Mouse (Mus musculus) C2C12 (cell line): Measurements from ENCODE around the gene Syt5. TPM values are rescaled to one million over a fixed set of nuclear protein-coding genes. Genes with fewer than 3 reads are reported as not detected.

Experiments used
- H3K27me3 ChIP-seq: one replicate; pipeline ENCODE4 v1.6.1; 2011; ENCODE audit not compliant: control insufficient read depth, insufficient read depth, insufficient read length
- H3K36me3 ChIP-seq: one replicate; pipeline ENCODE4 v1.6.1; 2011; ENCODE audit not compliant: control insufficient read depth, insufficient read depth
- H3K4me3 ChIP-seq: one replicate; pipeline ENCODE4 v1.5.1; 2011; ENCODE audit warnings: mild to moderate bottlenecking, control low read depth; ENCODE audit not compliant: poor library complexity, insufficient read depth, severe bottlenecking
- H3K79me2 ChIP-seq: one replicate; pipeline ENCODE4 v1.6.1; 2011; ENCODE audit not compliant: control insufficient read depth, insufficient read depth
- H3K79me3 ChIP-seq: one replicate; pipeline ENCODE4 v1.6.1; 2011; ENCODE audit warnings: low read depth, control low read depth
- H3ac ChIP-seq: one replicate; pipeline ENCODE3; 2011; ENCODE audit warnings: low read depth; ENCODE audit not compliant: control insufficient read depth, insufficient read length
- CEBPB ChIP-seq: IDR thresholded peaks from one replicate; pipeline ENCODE4 v1.6.1; 2011; ENCODE audit warnings: low read depth, mild to moderate bottlenecking, control low read depth, moderate library complexity
- CTCF ChIP-seq: IDR thresholded peaks from one replicate; pipeline ENCODE4 v1.5.1; 2011; ENCODE audit not compliant: control insufficient read depth, insufficient read depth, insufficient read length
- FOSL1 ChIP-seq: IDR thresholded peaks from one replicate; pipeline ENCODE4 v1.8.0; 2011; ENCODE audit warnings: mild to moderate bottlenecking, low read length; ENCODE audit not compliant: poor library complexity, insufficient read depth, severe bottlenecking
- MAX ChIP-seq: IDR thresholded peaks from one replicate; pipeline ENCODE4 v1.6.1; 2011; ENCODE audit warnings: mild to moderate bottlenecking, control low read depth
- MYOD1 ChIP-seq: IDR thresholded peaks from one replicate; pipeline ENCODE4 v1.6.1; 2011; ENCODE audit warnings: low read depth; ENCODE audit not compliant: control insufficient read depth, insufficient read length
- MYOG ChIP-seq: IDR thresholded peaks from one replicate; pipeline ENCODE4 v1.6.1; 2011; ENCODE audit not compliant: control insufficient read depth, insufficient read length; ENCODE audit errors: extremely low read depth
- USF1 ChIP-seq: IDR thresholded peaks from one replicate; pipeline ENCODE4 v1.6.1; 2011; ENCODE audit warnings: low read depth, mild to moderate bottlenecking, control low read depth, moderate library complexity
- polyA plus RNA-seq: library from polyadenylated mRNA; unstranded; fragments of >200 nt; fragmentation: generic; extraction: Trizol; gene quantifications from one replicate; pipeline ENCODE4 v1.2.1, GENCODE M21; 2012; ENCODE audit warnings: missing spikeins

Gene Syt5
- polyA plus RNA-seq, 1 experiment, result 0.11 TPM

GRCm38 (mm10) chr7:4556256-4557166, 9.2 kb upstream of the Syt5 start:
- no peak for TF ChIP-seq FOSL1
- no peak for TF ChIP-seq USF1
- no peak for TF ChIP-seq MAX
- peak; percentile 89 for TF ChIP-seq CTCF
- TF ChIP-seq CEBPB, result no peak
- no peak for TF ChIP-seq MYOG
- no peak for TF ChIP-seq MYOD1
- H3K79me2 ChIP-seq, result no peaks in the 10 kb centered on the region
- no peak overlapping the region for H3K4me3 ChIP-seq
- peaks cover 22% of the 10 kb centered on the region for H3K27me3 ChIP-seq
- H3K36me3 ChIP-seq, result no peaks in the 10 kb centered on the region
- H3K79me3 ChIP-seq, result no peaks in the 10 kb centered on the region
- no peak overlapping the region for H3ac ChIP-seq

DNA sequence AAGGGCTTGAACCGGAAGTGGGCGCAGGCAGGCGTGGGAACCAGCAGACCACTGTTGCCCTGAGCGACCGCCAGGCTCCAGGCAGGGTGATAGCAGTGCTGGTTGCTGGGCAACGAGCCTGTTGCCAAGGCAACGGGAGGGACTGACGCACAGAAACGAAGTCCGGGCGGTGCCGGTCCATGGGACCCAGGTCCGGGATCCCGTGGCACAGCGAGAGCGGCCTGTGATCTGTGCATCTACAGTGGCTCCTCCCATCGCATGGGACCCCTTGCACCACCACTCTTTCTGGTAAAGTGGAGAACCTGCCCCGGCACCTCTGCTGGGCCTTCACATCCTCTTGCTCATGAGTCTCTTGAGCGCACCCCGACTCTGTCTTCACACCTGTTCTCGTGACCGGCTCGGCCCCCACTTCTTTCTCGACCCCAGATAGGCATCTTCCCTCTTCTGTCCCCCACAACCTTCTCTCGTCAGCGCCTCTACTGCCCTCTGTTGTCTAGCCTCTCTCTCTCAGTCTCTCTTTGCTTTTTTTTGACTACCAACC, 680 bp downstream of the Syt5 start:
- no peak overlapping the region for H3K4me3 ChIP-seq
- H3K36me3 ChIP-seq, result no peaks in the 10 kb centered on the region
- no peaks in the 10 kb centered on the region for H3K79me2 ChIP-seq
- H3K27me3 ChIP-seq, result peaks cover 22% of the 10 kb centered on the region
- H3ac ChIP-seq, result no peak overlapping the region
- H3K79me3 ChIP-seq, result no peaks in the 10 kb centered on the region
- TF ChIP-seq MYOG (no peak), USF1 (no peak), CEBPB (no peak), MAX (no peak), MYOD1 (no peak), CTCF (no peak), FOSL1 (no peak)

DNA sequence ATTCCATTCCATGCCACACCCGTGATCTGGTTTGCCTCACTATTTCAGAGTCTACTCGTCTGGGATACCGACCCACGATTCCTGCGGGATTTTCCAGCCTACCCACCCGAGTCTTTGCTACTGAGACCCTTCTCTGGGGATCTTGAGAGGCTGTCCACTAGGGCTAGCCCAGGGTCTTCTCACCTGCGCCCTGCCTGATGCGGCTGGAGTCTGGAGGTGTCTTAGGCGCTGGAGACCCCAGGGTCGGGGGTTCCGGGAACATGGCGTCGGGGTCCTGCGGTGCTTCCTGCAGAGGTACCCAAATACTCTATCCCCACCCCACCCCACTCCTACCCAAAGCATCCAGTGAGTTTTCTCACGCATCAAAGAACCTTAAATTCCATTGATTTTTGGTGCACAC, 1.3 kb downstream of the Syt5 start:
- H3K79me2 ChIP-seq, result no peaks in the 10 kb centered on the region
- TF ChIP-seq USF1 (no peak), CEBPB (no peak), MYOG (no peak), FOSL1 (no peak), MAX (no peak), MYOD1 (no peak), CTCF (no peak)
- H3ac ChIP-seq, result no peak overlapping the region
- no peaks in the 10 kb centered on the region for H3K36me3 ChIP-seq
- peaks cover 17% of the 10 kb centered on the region for H3K27me3 ChIP-seq
- no peaks in the 10 kb centered on the region for H3K79me3 ChIP-seq
- H3K4me3 ChIP-seq, result no peak overlapping the region

GRCm38 (mm10) chr7:4542013-4542412, 5.3 kb downstream of the Syt5 start:
- TF ChIP-seq CEBPB, result no peak
- no peak for TF ChIP-seq MYOG
- no peak for TF ChIP-seq FOSL1
- TF ChIP-seq MAX, result no peak
- TF ChIP-seq MYOD1, result no peak
- TF ChIP-seq USF1, result no peak
- TF ChIP-seq CTCF, result no peak
- no peak overlapping the region for H3ac ChIP-seq
- no peaks in the 10 kb centered on the region for H3K36me3 ChIP-seq
- no peaks in the 10 kb centered on the region for H3K79me3 ChIP-seq
- no peaks in the 10 kb centered on the region for H3K79me2 ChIP-seq
- peaks cover 11% of the 10 kb centered on the region for H3K27me3 ChIP-seq
- H3K4me3 ChIP-seq, result no peak overlapping the region

DNA sequence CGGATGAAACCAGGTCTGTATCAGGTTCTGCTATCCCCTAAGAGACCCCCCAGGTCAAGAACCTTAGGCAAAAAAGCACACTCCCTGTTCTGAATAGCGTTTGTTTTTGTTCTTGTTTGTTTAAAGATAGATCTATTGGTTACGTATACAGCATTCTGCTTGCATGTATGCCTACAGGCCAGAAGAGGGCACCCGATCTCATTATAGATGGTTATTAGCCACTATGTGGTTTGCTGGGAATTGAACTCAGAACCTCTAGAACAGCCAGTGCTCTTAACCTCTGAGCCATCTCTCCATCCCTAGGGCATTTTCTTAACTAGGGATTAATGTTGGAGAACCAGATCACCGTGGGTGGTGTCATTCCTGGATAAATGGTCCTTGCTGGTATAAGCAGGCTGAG, 6.0 kb downstream of the Syt5 start:
- Histone ChIP-seq H3ac (no peak overlapping the region), H3K4me3 (no peak overlapping the region), H3K79me3 (no peaks in the 10 kb centered on the region), H3K36me3 (no peaks in the 10 kb centered on the region), H3K79me2 (no peaks in the 10 kb centered on the region), H3K27me3 (peaks cover 11% of the 10 kb centered on the region)
- TF ChIP-seq CTCF, result no peak
- TF ChIP-seq USF1, result no peak
- TF ChIP-seq MYOG, result no peak
- no peak for TF ChIP-seq MYOD1
- no peak for TF ChIP-seq CEBPB
- TF ChIP-seq MAX, result no peak
- no peak for TF ChIP-seq FOSL1

DNA sequence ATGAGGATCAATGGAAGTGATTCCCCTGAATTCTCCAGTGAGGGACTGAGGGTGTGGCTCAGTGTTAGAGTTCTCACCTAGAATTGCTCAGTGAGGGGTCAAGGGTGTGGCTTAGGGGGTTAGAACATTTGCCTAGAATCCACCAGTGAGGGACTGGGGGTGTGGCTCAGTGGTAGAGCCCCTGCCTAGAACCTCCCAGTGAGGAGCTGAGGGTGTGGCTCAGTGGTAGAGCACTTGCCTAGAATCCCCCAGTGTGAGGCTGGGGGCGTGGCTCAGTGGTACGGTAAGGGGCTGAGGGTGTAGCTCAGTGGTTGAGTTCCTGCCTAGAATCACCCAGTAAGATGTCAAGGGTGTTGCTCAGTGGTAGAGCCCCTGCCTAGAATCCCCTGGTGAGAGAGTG, 8.3 kb downstream of the Syt5 start:
- Histone ChIP-seq H3K79me3 (no peaks in the 10 kb centered on the region), H3ac (no peak overlapping the region), H3K27me3 (peaks cover 11% of the 10 kb centered on the region), H3K79me2 (no peaks in the 10 kb centered on the region), H3K36me3 (no peaks in the 10 kb centered on the region), H3K4me3 (no peak overlapping the region)
- TF ChIP-seq USF1, result no peak
